Comparison of ENCODE assay signal across 17 mouse cellular contexts in genomic region chr12:109844723-109845601, GRCm38 (mm10).
A peak's percentile ranks its signal among the peaks of the same experiment; 100 is the strongest.
DNase-seq lines count a peak whose midpoint lies in the region; ATAC-seq lines count a peak whose summit lies in the region.
"Had no signal": no experiment of that assay in that cellular context is flagged by ENCODE, and none has a peak within 500 bp of the region (broad histone marks: within the 10 kb centered on the region; RNA-seq: fewer than 3 reads in every experiment).

No protein-coding gene starts in this region.

- no peaks in the 10 kb centered on the region for H3K9me3 ChIP-seq in kidney, embryonic 16.5 days (ENCODE audit: low read length)
- no peaks in the 10 kb centered on the region for H3K9me3 ChIP-seq in neural tube, embryonic 14.5 days (ENCODE audit: control insufficient read depth, low read length)
- H3K9me3 ChIP-seq in hindbrain, embryonic 14.5 days (ENCODE audit: control insufficient read depth, low read length) = no peaks in the 10 kb centered on the region
- H3K9me3 ChIP-seq: limb, embryonic 12.5 days; liver, embryonic 15.5 days had no signal

- no peak for DNase-seq in kidney, postnatal 10 days
- DNase-seq in neural tube, embryonic 10.5 days (ENCODE audit: extremely low spot score, low spot score) = no peak
- DNase-seq in hindbrain, embryonic 14.5 days (ENCODE audit: low spot score) = no peak
- no peak for DNase-seq in adrenal gland, adult 18-20 months (ENCODE audit: low spot score in 2 of 2)
- no peak for DNase-seq in gastrocnemius, adult 18-20 months (ENCODE audit: low spot score)
- no peak for DNase-seq in layer of hippocampus, postnatal 14 days (ENCODE audit: low spot score in 2 of 2)
- DNase-seq: adrenal gland, postnatal 36 days; cerebellum, adult 9-10 months; gastrocnemius, adult 2 months; heart, adult 2 months; kidney, adult 11 months; thymus, adult 2 months had no signal

- H3K36me3 ChIP-seq in kidney, embryonic 16.5 days (ENCODE audit: insufficient read depth, low read length) = no peaks in the 10 kb centered on the region
- no peaks in the 10 kb centered on the region for H3K36me3 ChIP-seq in neural tube, embryonic 14.5 days (ENCODE audit: control insufficient read depth, insufficient read depth, low read length)
- no peaks in the 10 kb centered on the region for H3K36me3 ChIP-seq in hindbrain, embryonic 14.5 days (replicated peaks; ENCODE audit: control insufficient read depth, insufficient read depth)
- H3K36me3 ChIP-seq: G1E; limb, embryonic 12.5 days; liver, embryonic 15.5 days had no signal

- 67% methylated on average over 8 of the region's 8 CpGs for WGBS in kidney, embryonic 16.5 days
- 72% methylated on average over 8 of the region's 8 CpGs for WGBS in neural tube, embryonic 14.5 days
- WGBS in hindbrain, embryonic 14.5 days = 41% methylated on average over 8 of the region's 8 CpGs

- no peak overlapping the region for H3K27ac ChIP-seq in kidney, embryonic 16.5 days (ENCODE audit: low read length)
- H3K27ac ChIP-seq in neural tube, embryonic 14.5 days (ENCODE audit: low read depth, low read length) = no peak overlapping the region
- H3K27ac ChIP-seq in hindbrain, embryonic 14.5 days = no peak overlapping the region
- H3K27ac ChIP-seq: gastrocnemius, adult 2 months; heart, adult 2 months; limb, embryonic 12.5 days; liver, embryonic 15.5 days had no signal

- 0 out of 2 replicates have a peak, but pooled peaks cover 3% of the 10 kb centered on the region for H3K4me1 ChIP-seq in kidney, embryonic 16.5 days (ENCODE audit: insufficient read depth, low read length)
- 0 out of 2 replicates have a peak, but pooled peaks cover under 1% of the 10 kb centered on the region for H3K4me1 ChIP-seq in neural tube, embryonic 14.5 days (ENCODE audit: control insufficient read depth, insufficient read depth, low read length)
- H3K4me1 ChIP-seq in hindbrain, embryonic 14.5 days (replicated peaks; ENCODE audit: control insufficient read depth, insufficient read depth, low read length) = no peaks in the 10 kb centered on the region; the same call in 1 of the 2 replicates
- H3K4me1 ChIP-seq: liver, embryonic 15.5 days had no signal

- H3K4me3 ChIP-seq in kidney, embryonic 16.5 days (ENCODE audit: low read length) = no peak overlapping the region
- H3K4me3 ChIP-seq in neural tube, embryonic 14.5 days (ENCODE audit: low read depth, low read length) = no peak overlapping the region
- H3K4me3 ChIP-seq in hindbrain, embryonic 14.5 days (replicated peaks; ENCODE audit: low read length) = no peak overlapping the region
- H3K4me3 ChIP-seq: gastrocnemius, adult 2 months; heart, adult 2 months; limb, embryonic 12.5 days; liver, embryonic 15.5 days had no signal

- no peaks in the 10 kb centered on the region for H3K27me3 ChIP-seq in kidney, embryonic 16.5 days (ENCODE audit: insufficient read depth, low read length)
- H3K27me3 ChIP-seq in neural tube, embryonic 14.5 days (ENCODE audit: control insufficient read depth, insufficient read depth, low read length) = no peaks in the 10 kb centered on the region
- no peaks in the 10 kb centered on the region for H3K27me3 ChIP-seq in hindbrain, embryonic 14.5 days (ENCODE audit: control insufficient read depth, insufficient read depth, low read length)
- H3K27me3 ChIP-seq: limb, embryonic 12.5 days; liver, embryonic 15.5 days had no signal

- H3K9ac ChIP-seq in kidney, embryonic 16.5 days (replicated peaks; ENCODE audit: low read length) = no peak overlapping the region
- no peak overlapping the region for H3K9ac ChIP-seq in neural tube, embryonic 14.5 days (replicated peaks; ENCODE audit: low read depth, low read length)
- no peak overlapping the region for H3K9ac ChIP-seq in hindbrain, embryonic 14.5 days
- H3K9ac ChIP-seq: limb, embryonic 12.5 days; liver, embryonic 15.5 days had no signal

- ATAC-seq in kidney, embryonic 16.5 days (ENCODE audit: low FRiP score, low TSS enrichment) = 0 out of 2 replicates have a peak, but pooled peaks have one; percentile 17
- ATAC-seq in neural tube, embryonic 14.5 days (ENCODE audit: low read depth) = peak; percentile 31; the same call in 1 of the 2 replicates
- ATAC-seq in hindbrain, embryonic 14.5 days (ENCODE audit: low FRiP score) = peak; percentile 64; the same call in 1 of the 2 replicates

- H3K4me2 ChIP-seq in kidney, embryonic 16.5 days (replicated peaks; ENCODE audit: low read depth, low read length) = no peak overlapping the region
- no peak overlapping the region for H3K4me2 ChIP-seq in neural tube, embryonic 14.5 days (ENCODE audit: low read depth, low read length)
- no peak overlapping the region for H3K4me2 ChIP-seq in hindbrain, embryonic 14.5 days (replicated peaks)
- H3K4me2 ChIP-seq: limb, embryonic 12.5 days; liver, embryonic 15.5 days had no signal
